Mouse (Mus musculus) myocyte (in vitro differentiated cells): ENCODE results near the gene Smyd5.

Experiments
- CEBPB ChIP-seq: IDR thresholded peaks from 2 replicates; pipeline ENCODE4 v1.6.1; 2011; ENCODE audit warnings: mild to moderate bottlenecking, moderate library complexity; ENCODE audit not compliant: poor library complexity, insufficient read depth, severe bottlenecking
- E2F4 ChIP-seq: IDR thresholded peaks from one replicate; pipeline ENCODE4 v1.6.1; 2011; ENCODE audit warnings: mild to moderate bottlenecking, control low read depth, moderate library complexity; ENCODE audit not compliant: insufficient read depth
- MAX ChIP-seq: IDR thresholded peaks from one replicate; pipeline ENCODE4 v1.6.1; 2011; ENCODE audit warnings: low read depth, mild to moderate bottlenecking, control low read depth
- MYOD1 ChIP-seq, 3 experiments: IDR thresholded peaks; one replicate each; pipeline ENCODE4 v1.6.1; 2011; ENCODE audit warnings: control low read depth in 2 of 3, low read depth in 2 of 3, mild to moderate bottlenecking in 2 of 3, moderate library complexity in 1 of 3; ENCODE audit not compliant: insufficient read length in 2 of 3, control insufficient read depth in 1 of 3
- POLR2A ChIP-seq: IDR thresholded peaks from one replicate; pipeline ENCODE4 v1.6.1; 2011; ENCODE audit warnings: low read depth, mild to moderate bottlenecking, control low read depth, moderate library complexity; ENCODE audit not compliant: insufficient read length
- POLR2AphosphoS2 ChIP-seq: IDR thresholded peaks from one replicate; pipeline ENCODE4 v1.6.1; 2011; ENCODE audit warnings: low read depth, control low read depth; ENCODE audit not compliant: insufficient read length
- REST ChIP-seq: IDR thresholded peaks from one replicate; pipeline ENCODE4 v1.6.1; 2011; ENCODE audit warnings: mild to moderate bottlenecking, control low read depth, moderate library complexity; ENCODE audit not compliant: insufficient read depth, insufficient read length
- TCF12 ChIP-seq: IDR thresholded peaks from one replicate; pipeline ENCODE4 v1.6.1; 2011; ENCODE audit warnings: mild to moderate bottlenecking, control low read depth; ENCODE audit not compliant: poor library complexity, insufficient read depth, severe bottlenecking
- TCF3 ChIP-seq: IDR thresholded peaks from one replicate; pipeline ENCODE4 v1.6.1; 2011; ENCODE audit warnings: low read depth, control low read depth; ENCODE audit not compliant: insufficient read length
- USF1 ChIP-seq: IDR thresholded peaks from one replicate; pipeline ENCODE4 v1.6.1; 2011; ENCODE audit warnings: low read depth, mild to moderate bottlenecking, control low read depth, moderate library complexity

- TF ChIP-seq POLR2A (no peak), CEBPB (no peak), USF1 (no peak), MYOD1 (IDR thresholded peaks at IDR 0.05; ENCODE audit: control insufficient read depth in 1 of 3, insufficient read length in 2 of 3, low read depth in 2 of 3) (no peak), TCF12 (no peak), TCF3 (no peak), E2F4 (no peak), POLR2AphosphoS2 (no peak), MAX (no peak), REST (no peak)
Observed at GRCm38 (mm10) chr6:85483843-85484721, 52.3 kb downstream of the Smyd5 start.
